Mouse (Mus musculus) E14TG2a.4 (cell line): ENCODE measurements around the gene U90926.

ENCODE experiments used
- H3K27me3 ChIP-seq: 2 replicates; pipeline ENCODE4 v1.6.1; 2014; ENCODE audit warnings: low read length, control low read depth; ENCODE audit not compliant: insufficient read depth
- H3K36me3 ChIP-seq: 2 replicates; pipeline ENCODE4 v1.6.1; 2014; ENCODE audit warnings: low read length, control low read depth; ENCODE audit not compliant: insufficient read depth
- H3K4me1 ChIP-seq: replicated peaks from 2 replicates; pipeline ENCODE4 v1.6.1; 2014; ENCODE audit warnings: low read depth, low read length, control low read depth
- H3K4me3 ChIP-seq: replicated peaks from 2 replicates; pipeline ENCODE4 v1.5.1; 2014; ENCODE audit warnings: mild to moderate bottlenecking, low read length
- H3K9me3 ChIP-seq: 2 replicates; pipeline ENCODE4 v1.6.1; 2014; ENCODE audit warnings: low read length, control low read depth
- CTCF ChIP-seq: conservative IDR thresholded peaks from 2 replicates; pipeline ENCODE4 v1.5.1; 2014; ENCODE audit warnings: low read length
- NANOG ChIP-seq: IDR thresholded peaks from 2 replicates; pipeline ENCODE4 v1.6.1; 2014; ENCODE audit warnings: borderline replicate concordance, low read length, mixed read lengths
- POU5F1 ChIP-seq: IDR thresholded peaks from 2 replicates; pipeline ENCODE4 v1.6.1; 2014; ENCODE audit warnings: low read length, borderline replicate concordance

U90926 gene

GRCm38 (mm10) chr5:92215308-92215707 lies at the start of gene U90926:
TSS of gene U90926 (minus strand) at chr5:92215408.
- Histone ChIP-seq H3K4me1 (peaks cover 22% of the 10 kb centered on the region), H3K27me3 (no peaks in the 10 kb centered on the region), H3K9me3 (no peaks in the 10 kb centered on the region), H3K4me3 (no peak within 1 kb of the TSS), H3K36me3 (no peaks in the 10 kb centered on the region)
- TF ChIP-seq CTCF (no peak), NANOG (no peak), POU5F1 (no peak)

DNA sequence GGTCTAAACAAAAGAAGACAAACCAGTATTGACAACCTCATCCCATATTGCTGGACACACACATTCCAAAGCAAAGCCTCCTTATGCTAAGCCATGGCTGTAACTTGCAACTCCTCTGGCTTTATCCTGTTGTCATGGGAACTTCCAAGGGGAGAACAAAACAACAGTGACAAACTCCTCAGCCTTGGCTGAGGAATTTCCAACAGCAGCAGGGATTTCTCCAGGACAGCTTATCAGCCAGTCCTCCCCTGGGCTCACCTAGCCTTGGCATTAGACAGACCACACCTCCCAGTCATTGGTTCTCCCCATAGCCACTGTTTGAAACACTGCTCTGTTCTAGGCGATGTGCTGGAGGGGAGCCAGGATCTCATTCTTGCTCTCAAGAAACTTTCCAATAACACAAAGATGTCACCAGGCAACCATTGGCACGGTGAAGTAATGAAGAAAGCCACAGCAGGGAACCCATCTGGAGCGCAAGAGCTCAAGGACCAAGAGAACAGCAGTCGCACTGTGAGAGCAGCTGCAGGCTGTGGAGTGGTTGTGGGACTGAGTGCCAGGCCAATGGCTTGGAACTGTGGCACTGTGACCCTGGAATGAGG lies 48.7 kb upstream of the U90926 start:
- H3K4me3 ChIP-seq: no peak overlapping the region
- H3K27me3 ChIP-seq: no peaks in the 10 kb centered on the region
- H3K36me3 ChIP-seq: no peaks in the 10 kb centered on the region
- TF ChIP-seq CTCF (no peak), NANOG (no peak), POU5F1 (no peak)
- peaks cover 16% of the 10 kb centered on the region for H3K4me1 ChIP-seq
- no peaks in the 10 kb centered on the region for H3K9me3 ChIP-seq

DNA sequence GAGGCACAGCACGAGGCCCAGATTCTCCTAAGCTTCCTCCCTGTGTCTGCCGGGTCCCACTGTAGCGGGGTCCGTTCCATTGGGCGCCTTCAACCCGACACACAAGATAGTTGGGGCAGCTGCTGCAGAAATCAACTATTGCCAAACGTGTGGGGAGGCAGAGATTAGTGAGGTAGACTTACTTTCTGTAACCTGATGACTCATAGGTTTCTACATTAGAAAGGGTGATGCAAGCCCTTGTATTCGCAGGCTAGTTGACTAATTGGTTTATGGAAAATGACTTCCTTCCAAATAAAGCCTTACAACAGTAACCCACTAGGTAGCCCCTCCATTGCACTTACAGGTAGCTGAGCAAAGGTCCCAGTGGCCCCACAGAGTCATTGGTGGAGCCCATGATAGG lies 47.4 kb upstream of the U90926 start:
- no peaks in the 10 kb centered on the region for H3K27me3 ChIP-seq
- H3K9me3 ChIP-seq: no peaks in the 10 kb centered on the region
- no peaks in the 10 kb centered on the region for H3K36me3 ChIP-seq
- TF ChIP-seq NANOG (no peak), CTCF (no peak), POU5F1 (no peak)
- H3K4me3 ChIP-seq: no peak overlapping the region
- peaks cover 21% of the 10 kb centered on the region for H3K4me1 ChIP-seq

- peaks cover 25% of the 10 kb centered on the region for H3K4me1 ChIP-seq
- H3K4me3 ChIP-seq: no peak within 1 kb of the TSS
- H3K36me3 ChIP-seq: no peaks in the 10 kb centered on the region
- no peaks in the 10 kb centered on the region for H3K27me3 ChIP-seq
- H3K9me3 ChIP-seq: no peaks in the 10 kb centered on the region
- TF ChIP-seq CTCF (no peak), POU5F1 (no peak), NANOG (no peak)
Observed at GRCm38 (mm10) chr5:92256218-92256617, 41.0 kb upstream of the U90926 start, which contains the start of gene Ppef2. TSS of gene Ppef2 (minus strand) at chr5:92256278.

- Histone ChIP-seq H3K4me1 (peaks cover 35% of the 10 kb centered on the region), H3K36me3 (no peaks in the 10 kb centered on the region), H3K9me3 (no peaks in the 10 kb centered on the region), H3K27me3 (no peaks in the 10 kb centered on the region; the same call in 1 of the 2 replicates), H3K4me3 (no peak overlapping the region)
- TF ChIP-seq NANOG: no peak
- no peak for TF ChIP-seq CTCF
- TF ChIP-seq POU5F1: no peak
Observed at GRCm38 (mm10) chr5:92254476-92254875, 39.3 kb upstream of the U90926 start.

DNA sequence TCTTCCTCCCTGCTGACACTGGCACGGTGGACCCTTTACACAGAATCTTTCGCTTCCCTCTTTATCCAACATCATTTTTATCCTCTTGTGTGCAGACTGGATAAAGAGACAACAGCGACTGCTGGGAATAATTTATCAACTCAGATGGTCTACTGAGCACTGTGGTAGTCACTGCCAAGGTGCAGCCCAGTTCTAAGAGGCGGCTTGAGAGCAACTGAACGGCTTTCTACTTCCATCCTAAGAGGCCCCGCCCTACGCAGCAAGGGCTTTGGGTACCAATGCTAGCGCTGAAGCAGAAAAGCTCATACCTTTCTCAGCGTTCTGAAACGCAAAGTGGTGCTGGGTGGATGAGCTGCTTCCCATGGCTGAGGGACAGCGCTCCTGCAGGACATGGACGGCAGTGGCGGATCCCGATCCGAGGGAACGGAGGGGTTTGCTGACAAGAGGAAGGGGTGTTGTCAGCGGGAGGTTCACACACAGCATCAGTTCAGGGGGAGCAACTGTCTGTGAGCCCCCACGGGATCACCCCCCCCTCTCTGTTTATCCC lies 37.7 kb upstream of the U90926 start:
- Histone ChIP-seq H3K9me3 (no peaks in the 10 kb centered on the region), H3K27me3 (peaks cover 4% of the 10 kb centered on the region; the same call in 1 of the 2 replicates), H3K4me1 (peaks cover 36% of the 10 kb centered on the region), H3K36me3 (no peaks in the 10 kb centered on the region), H3K4me3 (0 out of 2 replicates have a peak overlapping the region, but pooled peaks have one; percentile 10)
- TF ChIP-seq POU5F1: no peak
- TF ChIP-seq CTCF: peak; percentile 37

- Histone ChIP-seq H3K9me3 (no peaks in the 10 kb centered on the region), H3K4me1 (peaks cover 36% of the 10 kb centered on the region), H3K27me3 (peaks cover 8% of the 10 kb centered on the region; the same call in 1 of the 2 replicates), H3K4me3 (no peak overlapping the region), H3K36me3 (no peaks in the 10 kb centered on the region)
- no peak for TF ChIP-seq POU5F1
- peak; percentile 28; the same call in 1 of the 2 replicates for TF ChIP-seq CTCF
- TF ChIP-seq NANOG: no peak
Observed at GRCm38 (mm10) chr5:92252031-92252430, 36.8 kb upstream of the U90926 start.

GRCm38 (mm10) chr5:92248614-92249013 lies 33.4 kb upstream of the U90926 start:
- TF ChIP-seq NANOG (no peak), POU5F1 (no peak), CTCF (no peak)
- no peaks in the 10 kb centered on the region; the same call in 1 of the 2 replicates for H3K9me3 ChIP-seq

More at GRCm38 (mm10) chr5:92248614-92249013, 33.4 kb upstream of the U90926 start:
- Histone ChIP-seq H3K4me1 (peaks cover 31% of the 10 kb centered on the region), H3K27me3 (peaks cover 8% of the 10 kb centered on the region; the same call in 1 of the 2 replicates), H3K36me3 (peaks cover 6% of the 10 kb centered on the region; the same call in 1 of the 2 replicates), H3K4me3 (peak overlapping the region; percentile 57)
